Mouse (Mus musculus) MEL (cell line): ENCODE measurements around the gene Skida1.

Source experiments
- CTCF ChIP-seq, 3 experiments: IDR thresholded peaks in 2 of 3; conservative IDR thresholded peaks in 1 of 3; 2 replicates each; pipeline ENCODE4 v1.5.1; 2011 to 2012; ENCODE audit warnings: low read length in 3 of 3, low read depth in 2 of 3, mild to moderate bottlenecking in 2 of 3, improper control_type of control experiment in 1 of 3, inconsistent platforms in 1 of 3, mixed read lengths in 1 of 3, moderate library complexity in 1 of 3; ENCODE audit not compliant: control insufficient read depth in 1 of 3, insufficient read depth in 1 of 3, poor library complexity in 1 of 3, severe bottlenecking in 1 of 3
- MAX ChIP-seq: IDR thresholded peaks from 2 replicates; pipeline ENCODE4 v1.6.1; 2011; ENCODE audit warnings: low read length, improper control_type of control experiment

GRCm38 (mm10) chr2:18031271-18031821, 17.5 kb downstream of the Skida1 start:
- TF ChIP-seq CTCF (IDR thresholded peaks at IDR 0.05 in 2 of 3, conservative IDR thresholded peaks at IDR 0.05 in 1 of 3; ENCODE audit: control insufficient read depth in 1 of 3, insufficient read depth in 1 of 3, low read depth in 2 of 3, low read length in 3 of 3, poor library complexity in 1 of 3, severe bottlenecking in 1 of 3) (no peak), MAX (no peak)
